31 mouse cellular contexts compared by ENCODE assay signal in genomic region chrX:86954614-86955013, GRCm38 (mm10).
"Had no signal": no experiment of that assay in that cellular context is flagged by ENCODE, and none has a peak within 500 bp of the region (broad histone marks: within the 10 kb centered on the region; RNA-seq: fewer than 3 reads in every experiment).

No protein-coding gene starts in this region.

- H3K9me3 ChIP-seq: limb, embryonic 10.5 days; limb, embryonic 12.5 days; limb, embryonic 13.5 days; limb, embryonic 15.5 days; liver, embryonic 12.5 days; liver, embryonic 13.5 days; liver, embryonic 15.5 days; lung, embryonic 15.5 days; megakaryocyte, embryonic 14.5 days; midbrain, embryonic 10.5 days; midbrain, embryonic 12.5 days; midbrain, embryonic 13.5 days; midbrain, embryonic 15.5 days had no signal

- H3K4me1 ChIP-seq: limb, embryonic 10.5 days; limb, embryonic 12.5 days; limb, embryonic 13.5 days; limb, embryonic 15.5 days; liver, embryonic 12.5 days; liver, embryonic 13.5 days; liver, embryonic 15.5 days; lung, embryonic 15.5 days; megakaryocyte, embryonic 14.5 days; midbrain, embryonic 10.5 days; midbrain, embryonic 12.5 days; midbrain, embryonic 13.5 days; midbrain, embryonic 15.5 days had no signal

- H3K9ac ChIP-seq: limb, embryonic 12.5 days; limb, embryonic 13.5 days; limb, embryonic 15.5 days; liver, embryonic 12.5 days; liver, embryonic 13.5 days; liver, embryonic 14.5 days; liver, embryonic 15.5 days; liver, postnatal 0 days; lung, embryonic 14.5 days; lung, embryonic 15.5 days; midbrain, embryonic 12.5 days; midbrain, embryonic 13.5 days; midbrain, embryonic 15.5 days had no signal

- ATAC-seq: liver, embryonic 12.5 days; liver, postnatal 0 days; lung, postnatal 0 days; midbrain, embryonic 13.5 days; midbrain, embryonic 15.5 days had no signal

- H3K4me3 ChIP-seq: left cerebral cortex, adult 2 months; limb, embryonic 10.5 days; limb, embryonic 12.5 days; limb, embryonic 13.5 days; limb, embryonic 15.5 days; liver, embryonic 12.5 days; liver, embryonic 13.5 days; liver, embryonic 15.5 days; lung, embryonic 15.5 days; megakaryocyte, embryonic 14.5 days; midbrain, embryonic 10.5 days; midbrain, embryonic 12.5 days; midbrain, embryonic 13.5 days; midbrain, embryonic 15.5 days; myocyte had no signal

- DNase-seq: left cerebral cortex, postnatal 4 days; liver; liver, embryonic 13.5 days; liver, postnatal 0 days; lung, adult 18-20 months; lung, adult 2 months; lung, embryonic 14.5 days; lung, postnatal 10 days; lung, postnatal 14 days; lung, postnatal 36 days; lung, postnatal 4 days; midbrain, embryonic 14.5 days had no signal

- H3K4me2 ChIP-seq: limb, embryonic 12.5 days; limb, embryonic 13.5 days; limb, embryonic 15.5 days; liver, embryonic 11.5 days; liver, embryonic 12.5 days; liver, embryonic 13.5 days; liver, embryonic 15.5 days; lung, embryonic 14.5 days; lung, embryonic 15.5 days; midbrain, embryonic 11.5 days; midbrain, embryonic 12.5 days; midbrain, embryonic 13.5 days; midbrain, embryonic 15.5 days had no signal

- H3K27ac ChIP-seq: left cerebral cortex, adult 2 months; limb, embryonic 10.5 days; limb, embryonic 12.5 days; limb, embryonic 13.5 days; limb, embryonic 15.5 days; liver, embryonic 12.5 days; liver, embryonic 13.5 days; liver, embryonic 14.5 days; liver, embryonic 15.5 days; lung, embryonic 15.5 days; macrophage; midbrain, embryonic 10.5 days; midbrain, embryonic 12.5 days; midbrain, embryonic 13.5 days; midbrain, embryonic 15.5 days had no signal

- H3K27me3 ChIP-seq: limb, embryonic 12.5 days; limb, embryonic 13.5 days; limb, embryonic 15.5 days; liver, embryonic 12.5 days; liver, embryonic 13.5 days; liver, embryonic 15.5 days; lung, embryonic 15.5 days; megakaryocyte, embryonic 14.5 days; midbrain, embryonic 12.5 days; midbrain, embryonic 13.5 days; midbrain, embryonic 15.5 days had no signal

- H3K36me3 ChIP-seq: limb, embryonic 10.5 days; limb, embryonic 12.5 days; limb, embryonic 13.5 days; limb, embryonic 15.5 days; liver, embryonic 12.5 days; liver, embryonic 13.5 days; liver, embryonic 15.5 days; lung, embryonic 15.5 days; midbrain, embryonic 10.5 days; midbrain, embryonic 12.5 days; midbrain, embryonic 13.5 days; midbrain, embryonic 15.5 days had no signal
